Mouse (Mus musculus) adrenal gland, adult 18-20 months (tissue): ENCODE measurements at regions not wholly inside any gene's neighbourhood (a gene's known extent, or its start where the extent isn't known, plus 50 kb on each side); places are given as distances from the start of the nearest gene placed in this dataset.

Experiments
- DNase-seq, 2 experiments: peaks; one replicate each; pipeline ENCODE4 v3.0.0; 2021 to 2022; ENCODE audit warnings: low spot score in 2 of 2

- DNase-seq, result no peak
These were observed 458.8 kb upstream of the Mon1b start for GRCm38 (mm10) chr8:113176591-113176990.

GRCm38 (mm10) chr8:113183186-113183585 is 452.2 kb upstream of the Mon1b start:
- no peak for DNase-seq

- DNase-seq, result no peak
These were observed 444.9 kb upstream of the Mon1b start for GRCm38 (mm10) chr8:113190537-113190936.

- DNase-seq, result no peak
These were observed 443.9 kb upstream of the Mon1b start for GRCm38 (mm10) chr8:113191537-113191936.
